Mouse (Mus musculus): Measurements from ENCODE around the gene Tmem127. TPM values are rescaled to one million over a fixed set of nuclear protein-coding genes. Genes with fewer than 3 reads are reported as not detected.
"Not testable (repeated sequence)": the region's sequence is repeated elsewhere in the genome, so short reads cannot be mapped to it uniquely, and the experiment has no call there.

Tmem127 gene
- 58.7 and 61.1 TPM in 2 replicates for polyA plus RNA-seq (2015; fragmentation: Nextera tagmentation; extraction: Ambion mirVana)

GRCm38 (mm10) chr2:127247592-127248333, at the start of gene Tmem127, which contains the start of gene Ciao1:
Gene Tmem127, plus strand, starts transcription at chr2:127247908.
Gene Ciao1, minus strand, starts transcription at chr2:127247816.
- no peaks in the 10 kb centered on the region for H3K27me3 ChIP-seq (replicated peaks; ENCODE audit: control insufficient read depth, insufficient read depth, low read length)
- peak within 1 kb of the TSS; percentile 89 for H3K9ac ChIP-seq (ENCODE audit: low read depth, low read length)
- WGBS: under 1% methylated on average over 50 of the region's 53 CpGs
- no peaks in the 10 kb centered on the region for H3K9me3 ChIP-seq (ENCODE audit: control insufficient read depth, low read length)
- peak within 1 kb of the TSS; percentile 84 for H3K27ac ChIP-seq (ENCODE audit: low read depth, low read length)
- peaks cover 37% of the 10 kb centered on the region for H3K4me1 ChIP-seq (ENCODE audit: control insufficient read depth, insufficient read depth, low read depth, low read length)
- peak within 1 kb of the TSS; percentile 99 for H3K4me3 ChIP-seq (ENCODE audit: low read length)
- ATAC-seq: peak; percentile 98
- H3K36me3 ChIP-seq (ENCODE audit: control insufficient read depth, insufficient read depth, low read length): peaks cover 25% of the 10 kb centered on the region
- peak within 1 kb of the TSS; percentile 92 for H3K4me2 ChIP-seq (ENCODE audit: low read length)

DNA sequence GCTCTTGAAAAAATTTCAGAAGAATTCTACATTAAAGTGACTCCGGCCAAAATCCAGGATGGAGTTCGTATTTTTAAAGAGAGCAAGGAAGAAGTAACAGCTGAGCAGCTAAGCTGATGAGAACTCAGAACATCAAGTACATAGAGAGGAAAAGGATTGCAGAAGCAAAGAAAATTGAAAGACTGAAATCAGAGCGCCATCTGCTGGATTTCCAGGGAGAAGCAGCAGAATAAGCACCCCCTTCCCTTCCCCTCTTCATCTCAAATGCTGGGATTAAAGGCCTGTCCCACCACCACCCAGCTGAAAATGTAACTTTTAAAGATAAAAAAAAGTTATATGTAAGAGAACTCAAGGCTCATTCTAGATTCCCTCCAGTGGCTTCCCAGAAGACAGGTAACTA, 42.8 kb upstream of the Tmem127 start:
- H3K9me3 ChIP-seq (ENCODE audit: control insufficient read depth, low read length): no peaks in the 10 kb centered on the region
- H3K27ac ChIP-seq (ENCODE audit: low read depth, low read length): no peak overlapping the region
- no peak overlapping the region for H3K4me2 ChIP-seq (ENCODE audit: low read length)
- H3K4me1 ChIP-seq (ENCODE audit: control insufficient read depth, insufficient read depth, low read depth, low read length): peaks cover 8% of the 10 kb centered on the region
- H3K36me3 ChIP-seq (ENCODE audit: control insufficient read depth, insufficient read depth, low read length): no peaks in the 10 kb centered on the region
- H3K4me3 ChIP-seq (ENCODE audit: low read length): no peak overlapping the region
- 37% methylated on average over 3 of the region's 3 CpGs for WGBS
- H3K27me3 ChIP-seq (replicated peaks; ENCODE audit: control insufficient read depth, insufficient read depth, low read length): no peaks in the 10 kb centered on the region
- no peak for ATAC-seq
- no peak overlapping the region for H3K9ac ChIP-seq (ENCODE audit: low read depth, low read length)

GRCm38 (mm10) chr2:127205936-127206335, 41.8 kb upstream of the Tmem127 start:
- not testable (repeated sequence) for H3K36me3 ChIP-seq (ENCODE audit: control insufficient read depth, insufficient read depth, low read length); ATAC-seq; H3K27ac ChIP-seq (ENCODE audit: low read depth, low read length); H3K9me3 ChIP-seq (ENCODE audit: control insufficient read depth, low read length); H3K4me2 ChIP-seq (ENCODE audit: low read length); H3K27me3 ChIP-seq (replicated peaks; ENCODE audit: control insufficient read depth, insufficient read depth, low read length); H3K4me1 ChIP-seq (ENCODE audit: control insufficient read depth, insufficient read depth, low read depth, low read length); H3K4me3 ChIP-seq (ENCODE audit: low read length); H3K9ac ChIP-seq (ENCODE audit: low read depth, low read length)
- WGBS: 88% methylated on average over 4 of the region's 4 CpGs

GRCm38 (mm10) chr2:127206916-127207315, 40.8 kb upstream of the Tmem127 start:
- H3K4me3 ChIP-seq (ENCODE audit: low read length): no peak overlapping the region
- no peak overlapping the region for H3K4me2 ChIP-seq (ENCODE audit: low read length)
- no peak overlapping the region for H3K9ac ChIP-seq (ENCODE audit: low read depth, low read length)
- H3K36me3 ChIP-seq (ENCODE audit: control insufficient read depth, insufficient read depth, low read length): peaks cover 14% of the 10 kb centered on the region
- 95% methylated on average over 2 of the region's 2 CpGs for WGBS
- H3K9me3 ChIP-seq (ENCODE audit: control insufficient read depth, low read length): no peaks in the 10 kb centered on the region
- peaks cover 8% of the 10 kb centered on the region for H3K4me1 ChIP-seq (ENCODE audit: control insufficient read depth, insufficient read depth, low read depth, low read length)
- H3K27me3 ChIP-seq (replicated peaks; ENCODE audit: control insufficient read depth, insufficient read depth, low read length): no peaks in the 10 kb centered on the region
- no peak overlapping the region for H3K27ac ChIP-seq (ENCODE audit: low read depth, low read length)
- ATAC-seq: no peak

DNA sequence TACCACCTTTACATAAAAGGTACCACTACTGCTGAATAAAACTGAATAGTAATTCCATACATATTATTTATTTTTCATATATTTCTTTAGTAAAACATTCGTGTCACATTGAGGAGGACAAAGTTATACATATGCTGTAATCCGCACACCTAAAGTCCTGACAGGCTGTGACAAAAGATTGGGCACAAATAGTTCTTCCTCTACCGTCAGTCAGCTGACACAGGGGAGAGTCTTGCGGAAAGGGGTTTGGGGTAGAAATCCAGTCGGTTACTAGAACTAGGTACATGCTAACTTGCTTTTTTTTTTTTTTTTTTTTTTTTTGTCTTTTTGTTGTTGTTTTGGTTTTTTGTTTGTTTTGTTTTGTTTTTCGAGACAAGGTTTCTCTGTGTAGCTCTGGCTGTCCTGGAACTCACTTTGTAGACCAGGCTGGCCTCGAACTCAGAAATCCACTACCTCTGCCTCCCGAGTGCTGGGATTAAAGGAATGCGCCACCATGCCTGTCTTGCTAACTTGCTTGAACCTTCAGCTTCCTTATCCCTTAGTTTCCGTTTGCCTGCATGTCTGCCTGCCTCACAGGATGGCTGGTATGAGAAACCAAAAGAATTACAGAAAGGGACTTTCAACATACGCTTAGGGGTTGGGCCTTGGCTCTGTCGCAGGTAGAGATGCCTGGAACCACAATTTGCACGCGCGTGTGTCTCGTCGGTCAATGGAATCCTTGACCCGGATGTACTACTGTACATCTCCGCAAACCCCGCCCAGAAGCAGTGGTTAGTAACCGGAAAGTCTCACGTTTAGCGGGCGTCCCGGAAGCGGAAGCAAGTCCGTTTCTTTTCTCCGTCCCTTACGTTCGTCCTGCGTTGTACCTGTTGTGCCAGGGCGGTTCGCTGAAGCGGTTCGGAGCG, 39.9 kb upstream of the Tmem127 start, which contains the start of the genes 1810024B03Rik and Snrnp200:
Gene 1810024B03Rik (minus strand): TSS at position 734 of the 905 bp plus-strand sequence.
Gene Snrnp200 (plus strand): TSS at position 840 of the 905 bp plus-strand sequence.
- Histone ChIP-seq H3K9ac (ENCODE audit: low read depth, low read length) (peak within 1 kb of the TSS; percentile 85), H3K4me3 (ENCODE audit: low read length) (peak within 1 kb of the TSS; percentile 92), H3K27ac (ENCODE audit: low read depth, low read length) (peak within 1 kb of the TSS; percentile 80), H3K9me3 (ENCODE audit: control insufficient read depth, low read length) (no peaks in the 10 kb centered on the region), H3K4me1 (ENCODE audit: control insufficient read depth, insufficient read depth, low read depth, low read length) (peaks cover 8% of the 10 kb centered on the region), H3K4me2 (ENCODE audit: low read length) (peak within 1 kb of the TSS; percentile 96), H3K36me3 (ENCODE audit: control insufficient read depth, insufficient read depth, low read length) (peaks cover 21% of the 10 kb centered on the region), H3K27me3 (replicated peaks; ENCODE audit: control insufficient read depth, insufficient read depth, low read length) (no peaks in the 10 kb centered on the region)
- WGBS: 12% methylated on average over 36 of the region's 36 CpGs
- ATAC-seq: peak; percentile 100

GRCm38 (mm10) chr2:127208452-127208769, 39.3 kb upstream of the Tmem127 start:
- Histone ChIP-seq H3K4me2 (ENCODE audit: low read length) (peak overlapping the region; percentile 96), H3K9me3 (ENCODE audit: control insufficient read depth, low read length) (no peaks in the 10 kb centered on the region), H3K27me3 (replicated peaks; ENCODE audit: control insufficient read depth, insufficient read depth, low read length) (no peaks in the 10 kb centered on the region), H3K27ac (ENCODE audit: low read depth, low read length) (peak overlapping the region; percentile 80; the same call in 1 of the 2 replicates), H3K9ac (ENCODE audit: low read depth, low read length) (peak overlapping the region; percentile 85), H3K4me3 (ENCODE audit: low read length) (peak overlapping the region; percentile 92), H3K36me3 (ENCODE audit: control insufficient read depth, insufficient read depth, low read length) (peaks cover 24% of the 10 kb centered on the region), H3K4me1 (ENCODE audit: control insufficient read depth, insufficient read depth, low read depth, low read length) (peaks cover 8% of the 10 kb centered on the region)
- ATAC-seq: no peak
- under 1% methylated on average over 17 of the region's 17 CpGs for WGBS

GRCm38 (mm10) chr2:127210701-127211100, 37.0 kb upstream of the Tmem127 start:
- Histone ChIP-seq H3K27me3 (replicated peaks; ENCODE audit: control insufficient read depth, insufficient read depth, low read length) (no peaks in the 10 kb centered on the region), H3K27ac (ENCODE audit: low read depth, low read length) (no peak overlapping the region), H3K4me3 (ENCODE audit: low read length) (no peak overlapping the region), H3K36me3 (ENCODE audit: control insufficient read depth, insufficient read depth, low read length) (peaks cover 37% of the 10 kb centered on the region), H3K9ac (ENCODE audit: low read depth, low read length) (no peak overlapping the region), H3K9me3 (ENCODE audit: control insufficient read depth, low read length) (no peaks in the 10 kb centered on the region), H3K4me1 (ENCODE audit: control insufficient read depth, insufficient read depth, low read depth, low read length) (peaks cover 8% of the 10 kb centered on the region), H3K4me2 (ENCODE audit: low read length) (no peak overlapping the region)
- no peak for ATAC-seq
- 92% methylated on average over 11 of the region's 11 CpGs for WGBS

DNA sequence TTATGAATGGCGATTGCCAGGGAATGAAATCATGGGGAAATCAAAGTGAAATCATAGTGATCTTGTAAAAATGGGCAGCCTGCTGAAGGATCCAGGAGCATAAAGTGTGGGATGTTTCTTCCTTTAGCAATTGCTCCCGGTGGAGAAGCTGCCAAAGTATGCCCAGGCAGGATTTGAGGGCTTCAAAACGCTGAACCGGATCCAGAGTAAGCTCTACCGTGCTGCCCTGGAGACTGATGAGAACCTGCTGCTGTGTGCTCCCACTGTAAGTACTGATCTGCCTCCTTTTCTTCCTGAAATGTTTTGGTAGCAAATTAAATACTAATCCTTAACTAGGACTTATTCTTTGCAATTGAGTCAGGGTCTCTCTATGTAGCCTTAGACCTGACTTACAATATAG, 30.0 kb upstream of the Tmem127 start:
- 93% methylated on average over 5 of the region's 5 CpGs for WGBS
- no peaks in the 10 kb centered on the region for H3K4me1 ChIP-seq (ENCODE audit: control insufficient read depth, insufficient read depth, low read depth, low read length)
- H3K27me3 ChIP-seq (replicated peaks; ENCODE audit: control insufficient read depth, insufficient read depth, low read length): no peaks in the 10 kb centered on the region
- ATAC-seq: no peak
- H3K4me3 ChIP-seq (ENCODE audit: low read length): no peak overlapping the region
- no peak overlapping the region for H3K27ac ChIP-seq (ENCODE audit: low read depth, low read length)
- H3K36me3 ChIP-seq (ENCODE audit: control insufficient read depth, insufficient read depth, low read length): peaks cover 69% of the 10 kb centered on the region
- H3K4me2 ChIP-seq (ENCODE audit: low read length): no peak overlapping the region
- H3K9me3 ChIP-seq (ENCODE audit: control insufficient read depth, low read length): no peaks in the 10 kb centered on the region
- H3K9ac ChIP-seq (ENCODE audit: low read depth, low read length): no peak overlapping the region

DNA sequence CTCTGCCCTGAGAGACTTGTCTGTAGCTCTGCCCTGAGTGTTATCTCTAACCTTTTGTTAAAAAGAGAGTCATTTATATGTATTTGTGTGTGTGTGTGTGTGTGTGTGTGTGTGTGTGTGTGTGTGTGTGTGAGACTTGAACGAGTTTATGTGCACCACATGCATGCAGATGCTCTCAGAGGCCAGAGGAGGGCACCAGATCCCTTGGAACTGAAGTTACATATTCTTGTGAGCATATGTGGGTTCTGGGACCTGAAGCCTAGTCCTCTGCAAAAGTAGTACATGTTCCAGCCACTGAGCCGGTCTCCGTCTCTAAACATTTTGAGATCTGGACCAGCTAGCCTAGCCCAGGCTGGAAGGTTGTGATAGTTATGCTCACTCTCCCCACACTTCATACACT, 22.4 kb upstream of the Tmem127 start:
- ATAC-seq: no peak
- Histone ChIP-seq H3K36me3 (ENCODE audit: control insufficient read depth, insufficient read depth, low read length) (peaks cover 79% of the 10 kb centered on the region), H3K27me3 (replicated peaks; ENCODE audit: control insufficient read depth, insufficient read depth, low read length) (no peaks in the 10 kb centered on the region), H3K4me1 (ENCODE audit: control insufficient read depth, insufficient read depth, low read depth, low read length) (no peaks in the 10 kb centered on the region), H3K9ac (ENCODE audit: low read depth, low read length) (no peak overlapping the region), H3K27ac (ENCODE audit: low read depth, low read length) (no peak overlapping the region), H3K4me3 (ENCODE audit: low read length) (no peak overlapping the region), H3K4me2 (ENCODE audit: low read length) (no peak overlapping the region), H3K9me3 (ENCODE audit: control insufficient read depth, low read length) (no peaks in the 10 kb centered on the region)
- 98% methylated on average over 3 of the region's 3 CpGs for WGBS
